Mouse (Mus musculus) liver, adult 2 months (tissue): Measurements from ENCODE around the gene Prex1.

Experiments used
- CTCF ChIP-seq: fragments of 200-500 bp; IDR thresholded peaks from 2 replicates; pipeline ENCODE4 v1.5.1; 2011; ENCODE audit warnings: low read depth, low read length, control low read depth
- POLR2A ChIP-seq: fragments of 200-500 bp; IDR thresholded peaks from 2 replicates; pipeline ENCODE4 v1.6.1; 2011; ENCODE audit warnings: low read length, control low read depth; ENCODE audit not compliant: insufficient read depth; ENCODE audit errors: extremely low read depth

DNA sequence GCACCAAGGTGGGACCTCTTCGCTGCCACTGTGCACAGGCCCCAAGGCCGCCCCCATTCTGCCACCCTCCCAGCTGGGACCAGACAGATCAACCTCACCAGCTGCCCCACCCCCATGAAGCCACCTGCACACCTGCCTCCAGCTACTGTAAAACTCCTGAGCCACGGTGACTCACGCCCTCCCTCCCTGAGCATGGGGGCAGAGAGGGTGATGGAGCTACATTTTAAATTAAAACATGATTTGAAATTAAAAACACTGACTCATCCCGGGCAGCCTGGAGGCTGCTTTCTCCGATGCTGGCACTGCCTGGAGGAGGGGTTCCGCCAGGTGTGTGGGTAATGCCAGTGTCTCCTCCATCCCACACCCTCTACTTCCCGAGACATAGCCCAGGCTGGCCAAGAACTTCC lies 71.0 kb downstream of the Prex1 start:
- no peak for TF ChIP-seq CTCF
- no peak for TF ChIP-seq POLR2A
